Comparison of ENCODE assay signal across 9 mouse cellular contexts in the genomic region with DNA sequence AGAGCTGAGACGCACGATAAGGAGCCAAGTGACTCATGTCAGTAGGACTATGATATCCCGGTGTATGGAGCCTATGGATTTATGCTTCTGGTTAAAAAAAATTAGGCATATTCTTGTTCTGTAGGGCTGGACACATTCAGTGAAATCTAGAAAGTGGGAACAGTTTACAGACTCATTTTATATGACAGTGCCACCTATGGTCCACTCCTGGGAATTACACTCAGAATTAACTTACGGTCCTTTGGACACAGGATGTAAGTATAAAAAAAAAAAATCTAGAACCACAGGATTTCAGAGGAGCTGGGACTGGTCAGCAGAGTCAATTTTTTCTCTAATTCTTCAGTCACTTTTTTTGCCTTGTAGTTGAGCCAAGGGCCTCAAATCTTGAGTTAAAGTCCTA. TPM values are rescaled to one million over a fixed set of nuclear protein-coding genes. Genes with fewer than 3 reads are reported as not detected.
DNase-seq lines count a peak whose midpoint lies in the region; ATAC-seq and TF ChIP-seq lines count a peak whose summit lies in the region.
"Had no signal": no experiment of that assay in that cellular context is flagged by ENCODE, and none has a peak within 500 bp of the region (broad histone marks: within the 10 kb centered on the region; RNA-seq: fewer than 3 reads in every experiment).

No protein-coding gene starts in this region.

- DNase-seq in kidney, adult 2 months, result peak; percentile 60
- peak; percentile 4 to 24 for DNase-seq in CD8-positive naive resting alpha-beta T cell, adult 2 months (ENCODE audit: low read depth in 2 of 2, low spot score in 2 of 2)
- DNase-seq in NIH3T3 (ENCODE audit: low read depth), result peak; percentile 76
- DNase-seq in lung, postnatal 25 days (ENCODE audit: low spot score), result peak; percentile 30
- no peak for DNase-seq in urinary bladder, postnatal 25 days (ENCODE audit: low spot score)
- no peak for DNase-seq in left cerebral cortex, postnatal 36 days (ENCODE audit: low spot score in 2 of 2)

- H3K9me3 ChIP-seq in kidney, embryonic 15.5 days (replicated peaks), result no peaks in the 10 kb centered on the region
- no peaks in the 10 kb centered on the region for H3K9me3 ChIP-seq in forebrain, embryonic 16.5 days (ENCODE audit: control insufficient read depth, low read length)

- no peaks in the 10 kb centered on the region for H3K4me1 ChIP-seq in kidney, adult 2 months (ENCODE audit: control insufficient read depth, insufficient read depth, low read length)
- 0 out of 2 replicates have a peak, but pooled peaks cover 2% of the 10 kb centered on the region for H3K4me1 ChIP-seq in kidney, embryonic 15.5 days
- no peaks in the 10 kb centered on the region for H3K4me1 ChIP-seq in forebrain, embryonic 16.5 days (replicated peaks; ENCODE audit: control insufficient read depth, insufficient read depth, low read length)

- H3K9ac ChIP-seq in kidney, embryonic 15.5 days, result no peak overlapping the region
- no peak overlapping the region for H3K9ac ChIP-seq in forebrain, embryonic 16.5 days (replicated peaks; ENCODE audit: low read depth, low read length)

- 0 out of 2 replicates have a peak, but pooled peaks have one; percentile 16 for TF ChIP-seq CTCF in kidney, adult 2 months (conservative IDR thresholded peaks at IDR 0.05; ENCODE audit: insufficient read depth, insufficient read length, low read depth, low read length)

- no peaks in the 10 kb centered on the region for H3K27me3 ChIP-seq in kidney, adult 2 months (replicated peaks; ENCODE audit: control insufficient read depth, insufficient read depth, low read length)
- no peaks in the 10 kb centered on the region for H3K27me3 ChIP-seq in kidney, embryonic 15.5 days
- H3K27me3 ChIP-seq in forebrain, embryonic 16.5 days (replicated peaks; ENCODE audit: control insufficient read depth, insufficient read depth, low read length), result no peaks in the 10 kb centered on the region

- no peak overlapping the region for H3K4me3 ChIP-seq in kidney, adult 2 months (ENCODE audit: insufficient read depth, low read depth, low read length)
- H3K4me3 ChIP-seq in kidney, embryonic 15.5 days (replicated peaks), result no peak overlapping the region
- H3K4me3 ChIP-seq in forebrain, embryonic 16.5 days (replicated peaks; ENCODE audit: low read length), result no peak overlapping the region
- H3K4me3 ChIP-seq: erythroblast, embryonic 14.5 days had no signal

- no peak overlapping the region for H3K27ac ChIP-seq in kidney, adult 2 months (ENCODE audit: insufficient read depth, low read depth, low read length)
- no peak overlapping the region for H3K27ac ChIP-seq in kidney, embryonic 15.5 days
- H3K27ac ChIP-seq in forebrain, embryonic 16.5 days (ENCODE audit: low read length), result no peak overlapping the region

- no peaks in the 10 kb centered on the region for H3K36me3 ChIP-seq in kidney, adult 2 months (ENCODE audit: control insufficient read depth, insufficient read depth, low read length)
- H3K36me3 ChIP-seq in kidney, embryonic 15.5 days, result no peaks in the 10 kb centered on the region
- H3K36me3 ChIP-seq in forebrain, embryonic 16.5 days (ENCODE audit: control insufficient read depth, insufficient read depth), result no peaks in the 10 kb centered on the region

- WGBS in kidney, adult 2 months, result 40% methylated on average over 4 of the region's 4 CpGs
- 54% methylated on average over 4 of the region's 4 CpGs for WGBS in kidney, embryonic 15.5 days
- 58% methylated on average over 4 of the region's 4 CpGs for WGBS in forebrain, embryonic 16.5 days

- intact Hi-C loops in left cerebral cortex, postnatal 36 days (cut with DNase I), result no loop called here

- TF ChIP-seq POLR2A in kidney, adult 2 months (IDR thresholded peaks at IDR 0.05; ENCODE audit: low read depth, low read length), result no peak

- no peak overlapping the region for H3K4me2 ChIP-seq in kidney, embryonic 15.5 days
- no peak overlapping the region for H3K4me2 ChIP-seq in forebrain, embryonic 16.5 days (ENCODE audit: low read length)

- ATAC-seq in kidney, embryonic 15.5 days (replicated peaks; ENCODE audit: low FRiP score), result no peak
- 0 out of 2 replicates have a peak, but pooled peaks have one; percentile 26 for ATAC-seq in forebrain, embryonic 16.5 days

RNA-seq across cellular contexts. Expression of a gene that starts 20.9 kb away (rescaled TPM):
- 28.5 and 33.8 TPM in 2 replicates for polyA plus RNA-seq in kidney, adult 2 months (2012; rRNA removed)
- polyA plus RNA-seq in kidney, embryonic 15.5 days (2015; fragmentation: Nextera tagmentation; extraction: Ambion mirVana), result 55.7 and 56.8 TPM in 2 replicates
- 34.9 and 38.8 TPM in 2 replicates for polyA plus RNA-seq in forebrain, embryonic 16.5 days (2015; fragmentation: Nextera tagmentation; extraction: Ambion mirVana)
- total RNA-seq in left cerebral cortex, postnatal 36 days (2021), result 10 to 100 TPM; 44.7 to 46.4 TPM

Comparison
In these comparisons a context has a peak if more than half of its experiments do, and no peak if none do; other contexts are left out.
1. DNase-seq: peak in kidney, adult 2 months (single experiment), CD8-positive naive resting alpha-beta T cell, adult 2 months (2 of 2), NIH3T3 (single experiment) and lung, postnatal 25 days (single experiment); none in urinary bladder, postnatal 25 days (single experiment) and left cerebral cortex, postnatal 36 days (0 of 2).